Comparison of ENCODE assay signal across 17 mouse cellular contexts in genomic region chr14:77324348-77324747, GRCm38 (mm10).
"Had no signal": no experiment of that assay in that cellular context is flagged by ENCODE, and none has a peak within 500 bp of the region (broad histone marks: within the 10 kb centered on the region; RNA-seq: fewer than 3 reads in every experiment).

No protein-coding gene starts in this region.

- ATAC-seq: hindbrain, postnatal 0 days; intestine, embryonic 16.5 days; liver, embryonic 12.5 days had no signal

- DNase-seq: gastrocnemius, adult 2 months; gastrocnemius, postnatal 10 days; gastrocnemius, postnatal 25 days; heart, adult 2 months; heart, postnatal 10 days; heart, postnatal 4 days; kidney, adult 11 months; kidney, adult 2 months; kidney, adult 9 months; kidney, postnatal 14 days; kidney, postnatal 36 days; layer of hippocampus, adult 9-11 months; layer of hippocampus, postnatal 36 days; left cerebral cortex, postnatal 4 days had no signal
